Mouse (Mus musculus): ENCODE data around the gene Ctf2.

The Ctf2 gene

DNA sequence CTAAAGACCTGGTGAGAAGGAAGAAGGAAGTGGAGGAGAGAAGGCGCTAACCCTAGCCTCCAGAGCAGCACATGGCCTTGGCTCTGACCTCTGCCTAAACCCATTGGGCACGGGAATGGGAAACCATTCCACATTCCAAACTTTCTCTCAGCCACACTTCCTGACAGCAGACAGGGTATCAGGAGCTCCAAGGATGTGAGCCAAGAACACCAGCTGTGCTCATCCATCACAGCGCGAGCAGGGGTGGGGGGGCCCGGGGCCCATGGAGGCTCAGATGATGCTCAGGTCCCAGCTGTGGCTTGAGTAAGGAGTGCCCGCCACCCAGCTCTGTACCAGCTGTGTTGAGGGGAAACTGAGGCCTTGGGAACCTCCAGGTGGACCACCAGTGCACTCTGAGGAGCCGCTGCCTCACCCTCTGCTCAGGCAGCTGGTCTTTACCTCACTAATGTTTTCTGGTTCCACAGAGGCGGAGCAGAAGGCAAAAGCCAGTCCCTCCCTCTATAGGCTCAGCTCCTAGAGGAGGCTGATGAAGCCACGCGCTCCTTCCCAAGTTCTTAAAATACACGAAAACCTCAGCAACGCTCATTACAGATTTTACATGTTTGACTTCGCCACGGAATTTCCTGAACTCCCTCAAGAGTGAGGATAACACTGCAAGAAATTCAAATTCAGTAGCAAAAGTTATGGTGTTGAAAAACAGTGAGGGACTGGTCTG is 46.5 kb downstream of the Ctf2 start:
- no peak for DNase-seq

DNA sequence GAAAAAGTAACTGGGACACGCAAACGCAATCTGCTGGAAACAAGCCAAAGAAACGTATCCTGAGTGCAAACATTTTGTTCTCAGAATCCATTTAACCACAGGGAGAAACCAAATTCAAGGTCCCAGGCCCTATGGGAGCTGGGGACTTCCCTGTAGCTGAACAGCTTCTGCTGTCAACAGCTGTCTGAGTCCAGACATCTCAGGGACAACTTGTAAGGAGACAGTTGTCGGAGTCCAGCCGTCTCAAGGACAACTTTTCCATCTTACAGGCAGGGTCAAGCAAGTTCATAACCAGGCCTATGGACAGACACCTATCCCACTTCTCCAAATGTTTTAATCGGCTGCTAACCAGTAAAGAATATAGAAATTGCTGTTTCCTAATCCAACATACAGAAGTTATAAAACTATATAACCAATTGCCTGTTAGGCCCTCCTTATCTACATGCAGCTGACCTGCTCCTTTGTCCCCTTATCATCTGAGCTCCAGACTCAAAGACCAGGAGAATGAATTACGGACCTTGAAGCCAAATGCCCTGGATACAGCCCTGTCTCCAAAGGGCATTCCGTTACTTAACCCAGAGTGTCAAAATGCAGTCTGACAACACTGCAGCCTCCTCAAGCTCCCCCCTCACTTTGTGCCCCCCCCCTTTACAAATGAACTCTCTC is 49.9 kb downstream of the Ctf2 start:
- DNase-seq, result no peak

DNA sequence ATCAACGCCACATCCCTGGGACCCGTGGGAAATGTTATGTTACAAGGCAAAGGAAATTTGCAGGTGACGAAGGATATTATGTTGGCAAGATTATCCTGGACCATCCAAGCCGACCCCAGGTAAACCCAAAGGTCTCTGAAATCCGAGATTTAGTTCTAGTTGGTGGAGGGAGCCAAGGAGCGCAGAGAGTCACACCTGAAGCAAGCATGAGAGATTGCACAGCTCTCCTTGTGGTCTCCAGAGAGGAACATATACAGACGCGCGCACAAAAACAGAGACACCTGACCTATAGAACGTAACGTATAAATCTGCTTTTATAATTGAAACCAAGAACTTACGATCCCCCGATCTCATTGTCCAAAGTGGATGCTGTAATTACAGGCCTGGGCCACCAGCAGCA is 51.4 kb downstream of the Ctf2 start:
- no peak for DNase-seq

DNA sequence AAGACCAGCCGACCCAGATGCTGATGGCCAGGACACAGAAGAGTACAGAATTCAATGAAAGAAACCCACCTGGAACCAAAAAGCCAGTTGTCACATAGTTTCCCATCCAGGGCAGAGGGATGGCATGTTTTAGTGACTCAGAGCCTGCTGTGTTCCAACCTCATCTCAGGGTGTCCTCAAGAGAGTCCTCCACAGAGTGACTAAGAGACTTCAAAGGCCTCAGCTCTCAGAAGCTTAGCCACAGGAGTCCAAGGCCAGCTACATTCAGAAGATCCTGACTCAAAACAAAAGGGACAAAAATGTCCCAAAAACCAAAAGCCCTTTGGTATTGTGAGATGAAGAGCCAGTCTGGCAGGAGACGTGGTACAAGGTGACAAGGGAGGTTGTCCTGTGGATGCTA is 53.2 kb downstream of the Ctf2 start:
- DNase-seq, result no peak

DNA sequence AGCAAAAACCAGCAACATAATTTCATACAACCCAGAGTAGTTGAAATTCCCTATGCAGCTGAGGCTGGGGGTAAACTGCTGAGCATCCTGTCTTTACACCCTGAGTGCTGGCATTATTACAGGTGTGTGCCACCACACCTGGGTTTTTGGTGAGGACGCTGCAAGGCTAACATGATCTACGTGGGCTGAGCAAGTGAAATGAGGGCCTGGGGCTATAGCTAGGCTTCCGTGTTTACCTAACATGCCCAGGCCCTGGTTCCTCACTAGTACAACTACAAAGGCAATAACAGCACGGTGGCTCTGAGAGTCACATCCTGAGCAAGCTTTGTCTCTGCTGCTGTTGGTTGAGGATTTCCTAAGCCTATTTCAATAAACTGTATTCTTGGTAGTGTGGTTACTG is 54.4 kb downstream of the Ctf2 start:
- DNase-seq, result no peak

- DNase-seq, result peak; percentile 63
Observed at GRCm38 (mm10) chr7:127677077-127677476, 54.9 kb downstream of the Ctf2 start.

GRCm38 (mm10) chr7:127675391-127675811 is 56.6 kb downstream of the Ctf2 start:
- DNase-seq, result no peak

DNA sequence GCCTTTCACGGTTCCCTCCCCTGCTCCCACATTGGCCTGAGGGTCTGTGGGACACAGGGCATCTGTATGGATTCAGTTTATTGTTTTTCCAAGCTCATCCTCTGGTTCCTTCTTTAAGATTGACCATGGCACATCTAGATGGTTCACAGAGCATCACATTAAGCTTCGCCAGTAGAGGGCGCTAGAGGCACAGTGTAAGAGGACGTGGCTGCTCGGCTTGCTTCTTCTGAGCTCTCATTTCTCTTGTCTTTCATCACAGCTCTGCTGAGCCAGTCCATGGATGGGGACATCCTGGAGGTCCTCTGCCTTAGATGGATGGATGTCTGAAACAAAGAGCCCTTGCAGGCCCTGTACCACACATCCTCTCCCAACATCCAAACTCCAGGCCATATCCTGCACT is 57.0 kb downstream of the Ctf2 start:
- peak; percentile 92 for DNase-seq

GRCm38 (mm10) chr7:127672776-127673175 is 59.2 kb downstream of the Ctf2 start:
- DNase-seq, result no peak

- no peak for DNase-seq
Observed at GRCm38 (mm10) chr7:127671880-127672774, 59.8 kb downstream of the Ctf2 start.

Measured in retina, postnatal 1 day (tissue).